Mouse (Mus musculus): ENCODE measurements around the gene Plekha1. TPM values are rescaled to one million over a fixed set of nuclear protein-coding genes. Genes with fewer than 3 reads are reported as not detected.

Plekha1 gene
- total and polyA plus RNA-seq, 2 experiments from 2014 or later, result 51.7 to 94.4 TPM

DNA sequence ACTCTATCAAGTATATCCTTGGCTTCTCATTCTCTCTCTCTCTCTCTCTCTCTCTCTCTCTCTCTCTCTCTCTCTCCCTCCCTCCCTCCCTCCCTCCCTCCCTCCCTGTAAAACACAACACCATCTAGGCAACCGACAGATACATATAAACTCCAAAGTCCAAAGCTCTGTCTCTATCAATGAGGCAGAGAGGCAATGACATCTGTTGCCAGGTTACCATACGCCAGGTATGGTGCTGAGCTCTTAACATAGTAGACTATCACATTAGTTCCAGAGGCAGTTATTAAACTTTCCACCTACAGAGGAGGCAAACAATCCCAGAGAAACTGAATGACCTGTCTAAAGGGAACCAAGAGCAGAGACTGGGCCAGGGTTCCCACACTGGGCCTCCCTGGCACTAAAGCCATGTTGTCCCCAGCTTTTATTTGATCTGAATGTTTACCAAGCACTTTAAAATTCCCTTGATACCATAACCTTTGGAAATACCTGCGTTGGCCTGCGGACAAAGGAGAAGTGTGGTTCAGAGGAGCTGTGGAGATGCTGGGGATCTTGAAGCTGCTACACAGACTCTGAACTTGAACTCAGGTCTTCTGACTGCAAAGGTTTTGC lies 10.8 kb upstream of the Plekha1 start:
- TF ChIP-seq CTCF (IDR thresholded peaks at IDR 0.05), result no peak
- no peaks in the 10 kb centered on the region for H3K27me3 ChIP-seq (ENCODE audit: insufficient read depth, low read length)
- H3K4me3 ChIP-seq (ENCODE audit: low read depth, low read length), result no peak overlapping the region
- 59% methylated on average over 4 of the region's 4 CpGs for WGBS
- no peaks in the 10 kb centered on the region for H3K36me3 ChIP-seq (ENCODE audit: insufficient read depth, low read length)
- H3K4me2 ChIP-seq (ENCODE audit: low read depth, low read length, poor library complexity, severe bottlenecking), result no peak overlapping the region
- no peaks in the 10 kb centered on the region for H3K9me3 ChIP-seq (ENCODE audit: low read length)
- no peaks in the 10 kb centered on the region for H3K4me1 ChIP-seq (ENCODE audit: insufficient read depth, low read length)
- H3K9ac ChIP-seq (replicated peaks; ENCODE audit: low read length, poor library complexity, severe bottlenecking), result no peak overlapping the region
- no peak for ATAC-seq (ENCODE audit: low FRiP score)
- H3K27ac ChIP-seq (ENCODE audit: low read depth, low read length), result no peak overlapping the region
- no peak for DNase-seq (ENCODE audit: low spot score)

DNA sequence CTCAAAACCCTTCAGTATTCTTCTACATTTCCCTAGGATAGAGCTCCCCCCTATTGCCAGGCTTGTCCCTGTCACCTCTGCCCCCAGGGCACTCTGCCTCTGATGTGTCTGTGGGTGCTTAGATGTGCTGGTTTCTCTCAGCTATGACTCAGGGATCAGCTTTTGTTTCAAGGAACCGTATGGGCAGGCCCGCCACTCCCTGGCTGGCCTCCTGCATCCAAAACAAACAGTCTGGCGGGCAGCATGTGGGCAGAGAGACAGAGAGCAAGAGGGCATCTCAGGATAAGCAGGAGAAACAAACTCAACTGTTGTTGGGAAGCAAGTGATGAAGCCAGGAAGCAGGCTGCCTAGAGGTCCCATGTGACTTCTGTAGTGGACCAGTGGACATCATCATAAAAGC lies 9.9 kb upstream of the Plekha1 start:
- ATAC-seq (ENCODE audit: low FRiP score), result no peak
- no peak overlapping the region for H3K4me3 ChIP-seq (ENCODE audit: low read depth, low read length)
- no peaks in the 10 kb centered on the region for H3K9me3 ChIP-seq (ENCODE audit: low read length)
- DNase-seq (ENCODE audit: low spot score), result no peak
- no peak overlapping the region for H3K4me2 ChIP-seq (ENCODE audit: low read depth, low read length, poor library complexity, severe bottlenecking)
- 52% methylated on average over 3 of the region's 3 CpGs for WGBS
- no peak overlapping the region for H3K27ac ChIP-seq (ENCODE audit: low read depth, low read length)
- peaks cover 2% of the 10 kb centered on the region; the same call in 1 of the 2 replicates for H3K4me1 ChIP-seq (ENCODE audit: insufficient read depth, low read length)
- no peak for TF ChIP-seq CTCF (IDR thresholded peaks at IDR 0.05)
- no peaks in the 10 kb centered on the region for H3K27me3 ChIP-seq (ENCODE audit: insufficient read depth, low read length)
- H3K9ac ChIP-seq (replicated peaks; ENCODE audit: low read length, poor library complexity, severe bottlenecking), result no peak overlapping the region
- H3K36me3 ChIP-seq (ENCODE audit: insufficient read depth, low read length), result no peaks in the 10 kb centered on the region

DNA sequence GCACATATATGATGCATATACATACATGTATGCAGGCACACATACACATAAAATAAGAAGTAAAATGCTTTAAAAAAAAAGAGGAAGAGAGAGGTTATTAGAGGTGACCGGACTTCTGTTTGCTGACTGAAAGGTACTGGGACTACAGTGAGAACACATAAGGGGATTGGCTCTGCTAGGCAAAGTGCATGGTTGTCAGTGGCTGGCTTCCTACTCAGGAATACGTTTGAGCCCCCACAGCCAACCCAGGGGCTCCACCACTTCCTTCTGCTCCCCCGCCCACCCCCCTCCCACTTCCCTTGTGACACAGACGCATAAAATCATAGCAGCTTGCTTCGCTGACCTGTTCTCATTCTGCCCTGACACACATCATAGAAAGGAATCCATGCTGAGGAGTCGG lies 7.6 kb upstream of the Plekha1 start:
- no peaks in the 10 kb centered on the region for H3K9me3 ChIP-seq (ENCODE audit: low read length)
- no peaks in the 10 kb centered on the region for H3K36me3 ChIP-seq (ENCODE audit: insufficient read depth, low read length)
- H3K9ac ChIP-seq (replicated peaks; ENCODE audit: low read length, poor library complexity, severe bottlenecking), result no peak overlapping the region
- no peak for TF ChIP-seq CTCF (IDR thresholded peaks at IDR 0.05)
- H3K4me3 ChIP-seq (ENCODE audit: low read depth, low read length), result no peak overlapping the region
- no peak overlapping the region for H3K27ac ChIP-seq (ENCODE audit: low read depth, low read length)
- peaks cover 4% of the 10 kb centered on the region; the same call in 1 of the 2 replicates for H3K4me1 ChIP-seq (ENCODE audit: insufficient read depth, low read length)
- no peaks in the 10 kb centered on the region for H3K27me3 ChIP-seq (ENCODE audit: insufficient read depth, low read length)
- no peak for DNase-seq (ENCODE audit: low spot score)
- WGBS, result 73% methylated on average over 6 of the region's 6 CpGs
- no peak overlapping the region for H3K4me2 ChIP-seq (ENCODE audit: low read depth, low read length, poor library complexity, severe bottlenecking)
- ATAC-seq (ENCODE audit: low FRiP score), result no peak

DNA sequence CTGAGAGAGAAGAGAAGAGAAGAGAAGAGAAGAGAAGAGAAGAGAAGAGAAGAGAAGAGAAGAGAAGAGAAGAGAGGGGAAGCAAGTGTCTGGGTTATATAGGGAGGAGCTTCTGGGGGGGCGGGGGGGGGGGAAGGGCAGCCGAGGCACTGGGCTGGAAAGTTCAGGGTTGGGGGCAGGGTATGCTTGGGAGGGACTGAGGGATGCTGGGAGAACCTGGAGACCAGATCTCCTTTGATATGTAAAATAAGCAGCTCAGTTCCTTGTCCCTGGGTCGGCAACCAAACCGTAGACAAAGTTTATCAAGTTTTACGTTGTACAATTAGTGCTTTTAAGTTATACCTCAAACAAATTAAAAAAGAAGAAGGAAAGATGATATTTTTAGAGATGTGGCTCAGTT lies 5.6 kb upstream of the Plekha1 start:
- no peak overlapping the region for H3K27ac ChIP-seq (ENCODE audit: low read depth, low read length)
- no peak overlapping the region for H3K9ac ChIP-seq (replicated peaks; ENCODE audit: low read length, poor library complexity, severe bottlenecking)
- ATAC-seq (ENCODE audit: low FRiP score) (no peak), DNase-seq (ENCODE audit: low spot score) (no peak)
- no peak overlapping the region for H3K4me2 ChIP-seq (ENCODE audit: low read depth, low read length, poor library complexity, severe bottlenecking)
- no peak for TF ChIP-seq CTCF (IDR thresholded peaks at IDR 0.05)
- WGBS, result 34% methylated on average over 3 of the region's 5 CpGs
- H3K36me3 ChIP-seq (ENCODE audit: insufficient read depth, low read length), result no peaks in the 10 kb centered on the region
- H3K4me1 ChIP-seq (ENCODE audit: insufficient read depth, low read length), result peaks cover 4% of the 10 kb centered on the region; the same call in 1 of the 2 replicates
- no peaks in the 10 kb centered on the region for H3K9me3 ChIP-seq (ENCODE audit: low read length)
- H3K4me3 ChIP-seq (ENCODE audit: low read depth, low read length), result no peak overlapping the region
- no peaks in the 10 kb centered on the region for H3K27me3 ChIP-seq (ENCODE audit: insufficient read depth, low read length)

DNA sequence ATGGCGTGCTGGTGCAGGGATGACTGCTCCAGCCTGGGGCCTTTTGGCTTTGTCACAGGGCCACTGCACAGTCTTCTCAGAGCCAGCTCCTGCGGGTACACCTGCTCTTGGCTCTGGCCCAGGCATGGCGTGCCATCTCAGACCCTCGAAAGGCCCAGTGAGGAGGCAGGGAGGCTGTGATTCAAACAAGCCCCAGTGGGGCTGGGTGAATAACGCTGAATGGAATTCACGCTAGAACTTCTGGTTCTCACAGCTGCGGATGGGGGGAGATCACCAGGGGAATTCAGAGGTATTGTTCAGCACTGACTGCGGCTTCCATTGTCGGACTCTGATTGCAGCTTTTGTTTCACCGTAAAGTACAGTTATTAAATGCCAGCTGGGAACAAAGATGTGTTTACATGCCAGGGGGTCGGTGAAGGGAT lies 4.8 kb upstream of the Plekha1 start:
- no peak overlapping the region for H3K4me2 ChIP-seq (ENCODE audit: low read depth, low read length, poor library complexity, severe bottlenecking)
- DNase-seq (ENCODE audit: low spot score) (no peak), ATAC-seq (ENCODE audit: low FRiP score) (no peak)
- no peaks in the 10 kb centered on the region for H3K9me3 ChIP-seq (ENCODE audit: low read length)
- no peaks in the 10 kb centered on the region for H3K36me3 ChIP-seq (ENCODE audit: insufficient read depth, low read length)
- H3K9ac ChIP-seq (replicated peaks; ENCODE audit: low read length, poor library complexity, severe bottlenecking), result no peak overlapping the region
- H3K4me1 ChIP-seq (ENCODE audit: insufficient read depth, low read length), result peaks cover 4% of the 10 kb centered on the region; the same call in 1 of the 2 replicates
- H3K27ac ChIP-seq (ENCODE audit: low read depth, low read length), result no peak overlapping the region
- no peak overlapping the region for H3K4me3 ChIP-seq (ENCODE audit: low read depth, low read length)
- WGBS, result 17% methylated on average over 11 of the region's 11 CpGs
- TF ChIP-seq CTCF (IDR thresholded peaks at IDR 0.05), result no peak
- H3K27me3 ChIP-seq (ENCODE audit: insufficient read depth, low read length), result no peaks in the 10 kb centered on the region

DNA sequence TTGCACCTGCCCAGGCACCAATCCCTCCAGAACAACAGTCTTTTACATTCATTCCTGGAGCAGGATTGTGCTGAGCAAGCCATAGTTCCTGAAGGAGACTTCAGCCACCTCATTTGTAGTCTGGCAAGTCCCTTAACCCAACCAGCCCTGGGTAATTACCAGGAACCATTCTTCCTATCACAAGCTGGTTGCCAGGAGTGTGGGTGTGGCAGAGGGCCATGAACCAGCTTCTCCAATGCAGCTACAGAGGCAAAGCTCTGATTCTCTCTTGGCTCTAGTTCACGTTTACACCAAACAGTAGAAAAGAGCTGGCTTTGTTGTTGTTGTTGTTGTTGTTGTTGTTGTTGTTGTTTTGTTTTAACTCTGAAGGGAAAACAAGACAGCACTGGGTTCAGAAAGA lies 3.1 kb upstream of the Plekha1 start:
- H3K4me3 ChIP-seq (ENCODE audit: low read depth, low read length), result no peak overlapping the region
- WGBS, result 38% methylated on average over 1 of the region's 1 CpGs
- H3K9ac ChIP-seq (replicated peaks; ENCODE audit: low read length, poor library complexity, severe bottlenecking), result no peak overlapping the region
- TF ChIP-seq CTCF (IDR thresholded peaks at IDR 0.05), result no peak
- H3K4me1 ChIP-seq (ENCODE audit: insufficient read depth, low read length), result peaks cover 4% of the 10 kb centered on the region; the same call in 1 of the 2 replicates
- DNase-seq (ENCODE audit: low spot score) (peak; percentile 13), ATAC-seq (ENCODE audit: low FRiP score) (no peak)
- no peaks in the 10 kb centered on the region for H3K36me3 ChIP-seq (ENCODE audit: insufficient read depth, low read length)
- H3K9me3 ChIP-seq (ENCODE audit: low read length), result no peaks in the 10 kb centered on the region
- no peaks in the 10 kb centered on the region for H3K27me3 ChIP-seq (ENCODE audit: insufficient read depth, low read length)
- no peak overlapping the region for H3K27ac ChIP-seq (ENCODE audit: low read depth, low read length)
- H3K4me2 ChIP-seq (ENCODE audit: low read depth, low read length, poor library complexity, severe bottlenecking), result no peak overlapping the region
